Mouse (Mus musculus) liver, adult 2 months (tissue): Measurements from ENCODE around the gene Egflam.

Source experiments
- CTCF ChIP-seq: fragments of 200-500 bp; IDR thresholded peaks from 2 replicates; pipeline ENCODE4 v1.5.1; 2011; ENCODE audit warnings: low read depth, low read length, control low read depth
- POLR2A ChIP-seq: fragments of 200-500 bp; IDR thresholded peaks from 2 replicates; pipeline ENCODE4 v1.6.1; 2011; ENCODE audit warnings: low read length, control low read depth; ENCODE audit not compliant: insufficient read depth; ENCODE audit errors: extremely low read depth

GRCm38 (mm10) chr15:7249216-7249615, 149.0 kb downstream of the Egflam start:
- no peak for TF ChIP-seq CTCF
- no peak for TF ChIP-seq POLR2A
